Mouse (Mus musculus): Measurements from ENCODE around the gene 9230104L09Rik. TPM values are rescaled to one million over a fixed set of nuclear protein-coding genes. Genes with fewer than 3 reads are reported as not detected.

The 9230104L09Rik gene
- total and polyA plus RNA-seq, 3 experiments, result not detected

- dilution Hi-C loops (cut with MboI; ENCODE audit: extremely low pct_ligation_motif_present, extremely low pct_unique_long_range_greater_than_20kb, low sequenced_read_pairs), result no loop called here
These were observed 3.1 kb downstream of the 9230104L09Rik start for GRCm38 (mm10) chr2:148861693-148862092.

GRCm38 (mm10) chr2:148860993-148861392 is 3.8 kb downstream of the 9230104L09Rik start:
- Histone ChIP-seq H3K4me2 (ENCODE audit: insufficient read depth, low read depth, poor library complexity, severe bottlenecking) (peak overlapping the region; percentile 22), H3K36me3 (replicated peaks in 1 of 2; ENCODE audit: control insufficient read depth in 1 of 2, insufficient read depth in 1 of 2, low read length in 1 of 2) (no peaks in the 10 kb centered on the region), H3K27ac (ENCODE audit: insufficient read depth, low read depth) (no peak overlapping the region), H3K4me3 (replicated peaks in 1 of 3; ENCODE audit: low read depth in 2 of 3, low read length in 2 of 3, poor library complexity in 1 of 3) (no peak overlapping the region), H3K27me3 (replicated peaks) (no peaks in the 10 kb centered on the region), H3K9me3 (replicated peaks; ENCODE audit: low read length) (no peaks in the 10 kb centered on the region), H3K9ac (ENCODE audit: insufficient read depth, low read depth) (0 out of 2 replicates have a peak overlapping the region, but pooled peaks have one; percentile 3), H3K4me1 (ENCODE audit: control insufficient read depth in 1 of 2, insufficient read depth in 2 of 2) (peaks cover 11 to 18% of the 10 kb centered on the region in 2 experiments), H3K79me2 (replicated peaks; ENCODE audit: control insufficient read depth, extremely low read depth, insufficient read depth, poor library complexity, severe bottlenecking) (no peaks in the 10 kb centered on the region)
- in situ Hi-C loops (cut with MboI; ENCODE audit: low pct_ligation_motif_present, low pct_unique_long_range_greater_than_20kb, low sequenced_read_pairs) (no loop called here), dilution Hi-C loops (cut with MboI; ENCODE audit: extremely low pct_ligation_motif_present, extremely low pct_unique_long_range_greater_than_20kb, low sequenced_read_pairs) (no loop called here)
- peak; percentile 73 for TF ChIP-seq IRF4 (IDR thresholded peaks at IDR 0.05; ENCODE audit: low read depth, low read length)
- TF ChIP-seq ZC3H11A (IDR thresholded peaks at IDR 0.05; ENCODE audit: low read depth, low read length), result no peak
- no peak for DNase-seq (ENCODE audit: extremely low read depth)

More at GRCm38 (mm10) chr2:148861693-148862092, 3.1 kb downstream of the 9230104L09Rik start:
- H3K9me3 ChIP-seq (replicated peaks; ENCODE audit: low read length), result no peaks in the 10 kb centered on the region
- no peak overlapping the region for H3K4me3 ChIP-seq (replicated peaks in 1 of 3; ENCODE audit: low read depth in 2 of 3, low read length in 2 of 3, poor library complexity in 1 of 3)
- DNase-seq (ENCODE audit: extremely low read depth), result no peak
- no peak overlapping the region for H3K9ac ChIP-seq (ENCODE audit: insufficient read depth, low read depth)
- no peaks in the 10 kb centered on the region for H3K36me3 ChIP-seq (replicated peaks in 1 of 2; ENCODE audit: control insufficient read depth in 1 of 2, insufficient read depth in 1 of 2, low read length in 1 of 2)
- in situ Hi-C loops (cut with MboI; ENCODE audit: low pct_ligation_motif_present, low pct_unique_long_range_greater_than_20kb, low sequenced_read_pairs), result no loop called here
- H3K27me3 ChIP-seq (replicated peaks), result no peaks in the 10 kb centered on the region
- no peaks in the 10 kb centered on the region for H3K79me2 ChIP-seq (replicated peaks; ENCODE audit: control insufficient read depth, extremely low read depth, insufficient read depth, poor library complexity, severe bottlenecking)
- no peak for TF ChIP-seq CHD1 (IDR thresholded peaks at IDR 0.05; ENCODE audit: low read depth, low read length)
- TF ChIP-seq RAD21 (IDR thresholded peaks at IDR 0.05; ENCODE audit: low read depth, low read length), result no peak
- TF ChIP-seq ETS1 (conservative IDR thresholded peaks at IDR 0.05; ENCODE audit: low read depth, low read length), result no peak
- TF ChIP-seq ZKSCAN1 (IDR thresholded peaks at IDR 0.05; ENCODE audit: borderline replicate concordance, low read depth, low read length), result no peak
- no peak for TF ChIP-seq MAFK (IDR thresholded peaks at IDR 0.05; ENCODE audit: insufficient replicate concordance, low read length)
- no peak for TF ChIP-seq KAT2A (IDR thresholded peaks at IDR 0.05; ENCODE audit: insufficient replicate concordance, low read length)
- TF ChIP-seq MEF2A (IDR thresholded peaks at IDR 0.05; ENCODE audit: borderline replicate concordance, low read depth, low read length), result no peak
- no peak for TF ChIP-seq NELFE (IDR thresholded peaks at IDR 0.05; ENCODE audit: low read depth, low read length)
- TF ChIP-seq MYC (IDR thresholded peaks at IDR 0.05; ENCODE audit: low read depth, low read length), result no peak
- no peak for TF ChIP-seq TCF12 (IDR thresholded peaks at IDR 0.05; ENCODE audit: low read depth, low read length)
- TF ChIP-seq JUN (IDR thresholded peaks at IDR 0.05; ENCODE audit: insufficient read depth, low read depth, low read length), result no peak
- no peak for TF ChIP-seq SMC3 (IDR thresholded peaks at IDR 0.05; ENCODE audit: low read depth, low read length)
- TF ChIP-seq HCFC1 (IDR thresholded peaks at IDR 0.05; ENCODE audit: low read depth, low read length), result no peak
- no peak for TF ChIP-seq EP300 (IDR thresholded peaks at IDR 0.05; ENCODE audit: low read length)
- no peak for TF ChIP-seq JUND (conservative IDR thresholded peaks at IDR 0.05; ENCODE audit: low read depth, low read length)
- no peak for TF ChIP-seq MAZ (IDR thresholded peaks at IDR 0.05; ENCODE audit: low read depth, low read length)
- H3K4me2 ChIP-seq (ENCODE audit: insufficient read depth, low read depth, poor library complexity, severe bottlenecking), result no peak overlapping the region
- peaks cover 11% of the 10 kb centered on the region in 2 experiments; a peak in 3 of 4 replicates for H3K4me1 ChIP-seq (ENCODE audit: control insufficient read depth in 1 of 2, insufficient read depth in 2 of 2)
- H3K27ac ChIP-seq (ENCODE audit: insufficient read depth, low read depth), result no peak overlapping the region

Measured in CH12.LX (cell line).